Mouse (Mus musculus): Measurements from ENCODE around the gene Pde4c. TPM values are rescaled to one million over a fixed set of nuclear protein-coding genes. Genes with fewer than 3 reads are reported as not detected.

Pde4c gene
- total and polyA plus RNA-seq, 3 experiments, result 2.3 to 6.5 (median 4.7) TPM

- Histone ChIP-seq H3K27ac (ENCODE audit: insufficient read depth, low read depth) (no peak overlapping the region), H3K4me3 (replicated peaks in 1 of 3; ENCODE audit: low read depth in 2 of 3, low read length in 2 of 3, poor library complexity in 1 of 3) (no peak overlapping the region), H3K4me2 (ENCODE audit: insufficient read depth, low read depth, poor library complexity, severe bottlenecking) (no peak overlapping the region), H3K27me3 (replicated peaks) (no peaks in the 10 kb centered on the region), H3K79me2 (replicated peaks; ENCODE audit: control insufficient read depth, extremely low read depth, insufficient read depth, poor library complexity, severe bottlenecking) (peaks cover 23% of the 10 kb centered on the region), H3K36me3 (replicated peaks in 1 of 2; ENCODE audit: control insufficient read depth in 1 of 2, insufficient read depth in 1 of 2, low read length in 1 of 2) (peaks cover 0 to 33% of the 10 kb centered on the region in 2 experiments), H3K9me3 (replicated peaks; ENCODE audit: low read length) (no peaks in the 10 kb centered on the region), H3K4me1 (ENCODE audit: control insufficient read depth in 1 of 2, insufficient read depth in 2 of 2) (peaks cover 8 to 26% of the 10 kb centered on the region in 2 experiments), H3K9ac (ENCODE audit: insufficient read depth, low read depth) (no peak overlapping the region)
- DNase-seq (ENCODE audit: extremely low read depth), result no peak
- TF ChIP-seq MAX (IDR thresholded peaks at IDR 0.05; ENCODE audit: low read length), result no peak
- TF ChIP-seq PAX5 (IDR thresholded peaks at IDR 0.05; ENCODE audit: low read length), result no peak
- TF ChIP-seq UBTF (IDR thresholded peaks at IDR 0.05; ENCODE audit: low read depth, low read length), result no peak
- no peak for TF ChIP-seq USF1 (IDR thresholded peaks at IDR 0.05; ENCODE audit: low read depth, low read length)
- no peak for TF ChIP-seq USF2 (conservative IDR thresholded peaks at IDR 0.05; ENCODE audit: low read depth, low read length)
- no peak for TF ChIP-seq POLR2A (IDR thresholded peaks at IDR 0.05; ENCODE audit: low read depth, low read length)
- TF ChIP-seq SIN3A (IDR thresholded peaks at IDR 0.05; ENCODE audit: low read length), result no peak
- no peak for TF ChIP-seq HCFC1 (IDR thresholded peaks at IDR 0.05; ENCODE audit: low read depth, low read length)
- TF ChIP-seq ZNF384 (IDR thresholded peaks at IDR 0.05; ENCODE audit: low read depth, low read length), result no peak
- TF ChIP-seq GABPA (IDR thresholded peaks at IDR 0.05; ENCODE audit: insufficient replicate concordance, low read depth, low read length), result no peak
- TF ChIP-seq CHD1 (IDR thresholded peaks at IDR 0.05; ENCODE audit: low read depth, low read length), result no peak
- TF ChIP-seq EP300 (IDR thresholded peaks at IDR 0.05; ENCODE audit: low read length), result no peak
- no peak for TF ChIP-seq ZC3H11A (IDR thresholded peaks at IDR 0.05; ENCODE audit: low read depth, low read length)
- no peak for TF ChIP-seq TCF12 (IDR thresholded peaks at IDR 0.05; ENCODE audit: low read depth, low read length)
- no peak for TF ChIP-seq ETS1 (conservative IDR thresholded peaks at IDR 0.05; ENCODE audit: low read depth, low read length)
- no peak for TF ChIP-seq RAD21 (IDR thresholded peaks at IDR 0.05; ENCODE audit: low read depth, low read length)
- TF ChIP-seq MXI1 (IDR thresholded peaks at IDR 0.05; ENCODE audit: low read depth, low read length), result no peak
- in situ Hi-C loops (cut with MboI; ENCODE audit: low pct_ligation_motif_present, low pct_unique_long_range_greater_than_20kb, low sequenced_read_pairs) (no loop called here), dilution Hi-C loops (cut with MboI; ENCODE audit: extremely low pct_ligation_motif_present, extremely low pct_unique_long_range_greater_than_20kb, low sequenced_read_pairs) (no loop called here)
These were observed 20.7 kb upstream of the Pde4c start for GRCm38 (mm10) chr8:70702842-70703182.

- in situ Hi-C loops (cut with MboI; ENCODE audit: low pct_ligation_motif_present, low pct_unique_long_range_greater_than_20kb, low sequenced_read_pairs), result no loop called here
- H3K4me3 ChIP-seq (replicated peaks in 1 of 3; ENCODE audit: low read depth in 2 of 3, low read length in 2 of 3, poor library complexity in 1 of 3), result no peak within 1 kb of the TSS
These were observed 20.2 kb upstream of the Pde4c start, which contains the start of gene Iqcn for GRCm38 (mm10) chr8:70703287-70703686. Iqcn (plus strand) TSS chr8:70703457.

More at GRCm38 (mm10) chr8:70703287-70703686, 20.2 kb upstream of the Pde4c start, which contains the start of gene Iqcn:
- H3K4me1 ChIP-seq (ENCODE audit: control insufficient read depth in 1 of 2, insufficient read depth in 2 of 2), result peaks cover 8 to 25% of the 10 kb centered on the region in 2 experiments
- no peaks in the 10 kb centered on the region for H3K9me3 ChIP-seq (replicated peaks; ENCODE audit: low read length)
- no peak within 1 kb of the TSS for H3K4me2 ChIP-seq (ENCODE audit: insufficient read depth, low read depth, poor library complexity, severe bottlenecking)
- dilution Hi-C loops (cut with MboI; ENCODE audit: extremely low pct_ligation_motif_present, extremely low pct_unique_long_range_greater_than_20kb, low sequenced_read_pairs), result no loop called here
- peaks cover 23% of the 10 kb centered on the region for H3K79me2 ChIP-seq (replicated peaks; ENCODE audit: control insufficient read depth, extremely low read depth, insufficient read depth, poor library complexity, severe bottlenecking)
- no peaks in the 10 kb centered on the region for H3K27me3 ChIP-seq (replicated peaks)
- no peak for DNase-seq (ENCODE audit: extremely low read depth)
- H3K27ac ChIP-seq (ENCODE audit: insufficient read depth, low read depth), result no peak within 1 kb of the TSS
- TF ChIP-seq POLR2A (IDR thresholded peaks at IDR 0.05; ENCODE audit: low read depth, low read length) (no peak), E2F4 (IDR thresholded peaks at IDR 0.05; ENCODE audit: insufficient replicate concordance, low read depth, low read length) (no peak), CHD2 (IDR thresholded peaks at IDR 0.05; ENCODE audit: low read length) (no peak)
- no peak within 1 kb of the TSS for H3K9ac ChIP-seq (ENCODE audit: insufficient read depth, low read depth)
- peaks cover 0 to 36% of the 10 kb centered on the region in 2 experiments for H3K36me3 ChIP-seq (replicated peaks in 1 of 2; ENCODE audit: control insufficient read depth in 1 of 2, insufficient read depth in 1 of 2, low read length in 1 of 2)

All from CH12.LX (cell line).